Mouse (Mus musculus): ENCODE measurements around the gene Aatk.

DNA sequence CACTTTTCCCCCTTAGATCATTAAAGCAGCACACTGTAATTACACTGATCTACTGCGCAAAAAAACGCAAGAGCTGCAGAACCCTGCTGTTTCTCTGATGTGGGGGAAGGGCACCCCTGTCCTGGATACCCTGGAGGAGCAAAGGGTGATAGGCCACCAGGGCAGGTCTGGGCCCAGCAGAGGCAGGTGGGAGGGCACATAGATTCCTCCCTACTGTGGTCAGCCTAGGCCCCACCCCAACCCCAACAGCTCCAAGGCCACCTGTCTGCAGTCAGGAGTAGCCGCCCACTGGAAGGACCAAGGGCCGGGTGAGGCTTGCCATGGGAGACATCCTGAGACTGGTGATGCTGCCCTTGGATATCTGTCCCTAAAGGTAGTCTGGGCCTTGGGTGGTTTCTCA is 1.6 kb downstream of the Aatk start:
- TF ChIP-seq POLR2A (IDR thresholded peaks at IDR 0.05; ENCODE audit: extremely low read depth, insufficient read depth, low read length) (no peak), CTCF (IDR thresholded peaks at IDR 0.05; ENCODE audit: extremely low read depth, insufficient read depth, low read length) (no peak)
